Mouse (Mus musculus): ENCODE results near the gene Magi1. TPM values are rescaled to one million over a fixed set of nuclear protein-coding genes. Genes with fewer than 3 reads are reported as not detected.
A peak's percentile ranks its signal among the peaks of the same experiment; 100 is the strongest.

The Magi1 gene
- polyA plus RNA-seq, 1 experiment from 2014 or later, result 9.2 TPM

GRCm38 (mm10) chr6:94084752-94085151 lies 199.0 kb downstream of the Magi1 start:
- H3K9me3 ChIP-seq (replicated peaks; ENCODE audit: control insufficient read depth, low read length), result no peaks in the 10 kb centered on the region
- no peak overlapping the region for H3K4me2 ChIP-seq
- H3K27me3 ChIP-seq (ENCODE audit: control insufficient read depth, insufficient read depth, low read length), result no peaks in the 10 kb centered on the region
- ATAC-seq (replicated peaks; ENCODE audit: insufficient number of reproducible peaks, low FRiP score, low TSS enrichment), result no peak
- no peak overlapping the region for H3K9ac ChIP-seq (ENCODE audit: low read depth, low read length)
- no peaks in the 10 kb centered on the region for H3K36me3 ChIP-seq (ENCODE audit: control insufficient read depth, insufficient read depth, low read length)
- 65% methylated on average over 5 of the region's 5 CpGs for WGBS (ENCODE audit: insufficient replicate concordance)
- no peak overlapping the region for H3K4me3 ChIP-seq (ENCODE audit: low read depth, low read length)
- H3K4me1 ChIP-seq (ENCODE audit: control insufficient read depth, insufficient read depth, low read length), result peaks cover 39% of the 10 kb centered on the region
- no peak overlapping the region for H3K27ac ChIP-seq (ENCODE audit: low read depth, low read length)

- Histone ChIP-seq H3K4me3 (ENCODE audit: low read depth, low read length) (no peak overlapping the region), H3K27ac (ENCODE audit: low read depth, low read length) (no peak overlapping the region), H3K9me3 (replicated peaks; ENCODE audit: control insufficient read depth, low read length) (no peaks in the 10 kb centered on the region), H3K4me1 (ENCODE audit: control insufficient read depth, insufficient read depth, low read length) (peaks cover 50% of the 10 kb centered on the region), H3K27me3 (ENCODE audit: control insufficient read depth, insufficient read depth, low read length) (no peaks in the 10 kb centered on the region), H3K9ac (ENCODE audit: low read depth, low read length) (no peak overlapping the region), H3K36me3 (ENCODE audit: control insufficient read depth, insufficient read depth, low read length) (no peaks in the 10 kb centered on the region), H3K4me2 (no peak overlapping the region)
- ATAC-seq (replicated peaks; ENCODE audit: insufficient number of reproducible peaks, low FRiP score, low TSS enrichment), result no peak
- 90% methylated on average over 7 of the region's 7 CpGs for WGBS (ENCODE audit: insufficient replicate concordance)
Observed at GRCm38 (mm10) chr6:94083459-94083858, 200.3 kb downstream of the Magi1 start.

- Histone ChIP-seq H3K4me1 (ENCODE audit: control insufficient read depth, insufficient read depth, low read length) (peaks cover 51% of the 10 kb centered on the region), H3K27ac (ENCODE audit: low read depth, low read length) (no peak overlapping the region), H3K27me3 (ENCODE audit: control insufficient read depth, insufficient read depth, low read length) (no peaks in the 10 kb centered on the region), H3K4me3 (ENCODE audit: low read depth, low read length) (no peak overlapping the region), H3K9ac (ENCODE audit: low read depth, low read length) (no peak overlapping the region), H3K9me3 (replicated peaks; ENCODE audit: control insufficient read depth, low read length) (no peaks in the 10 kb centered on the region), H3K4me2 (no peak overlapping the region), H3K36me3 (ENCODE audit: control insufficient read depth, insufficient read depth, low read length) (no peaks in the 10 kb centered on the region)
- no peak for ATAC-seq (replicated peaks; ENCODE audit: insufficient number of reproducible peaks, low FRiP score, low TSS enrichment)
- 18% methylated on average over 4 of the region's 4 CpGs for WGBS (ENCODE audit: insufficient replicate concordance)
Observed at GRCm38 (mm10) chr6:94080933-94081545, 202.7 kb downstream of the Magi1 start.

DNA sequence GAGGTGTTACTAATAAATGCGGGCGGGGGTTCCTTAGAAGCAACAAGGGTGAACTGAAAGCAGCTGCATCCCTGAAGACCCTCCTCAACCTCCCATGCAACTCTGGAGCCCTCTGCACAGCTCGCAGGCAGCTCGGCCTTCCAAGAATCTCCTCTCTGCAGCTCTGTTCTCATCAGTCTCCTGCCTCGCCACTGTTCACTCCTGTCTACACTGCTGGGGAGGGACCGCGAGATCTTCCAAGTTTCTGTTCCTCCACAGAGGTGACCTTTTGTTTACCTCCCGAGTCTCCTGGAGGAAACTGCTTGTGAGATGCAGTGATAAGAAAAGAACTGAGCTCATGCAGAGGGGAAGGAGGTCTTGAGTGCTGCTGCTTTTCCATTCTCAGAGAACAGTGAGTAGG lies 204.8 kb downstream of the Magi1 start:
- H3K27me3 ChIP-seq (ENCODE audit: control insufficient read depth, insufficient read depth, low read length), result no peaks in the 10 kb centered on the region
- peaks cover 48% of the 10 kb centered on the region for H3K4me1 ChIP-seq (ENCODE audit: control insufficient read depth, insufficient read depth, low read length)
- no peaks in the 10 kb centered on the region for H3K36me3 ChIP-seq (ENCODE audit: control insufficient read depth, insufficient read depth, low read length)
- WGBS (ENCODE audit: insufficient replicate concordance), result 22% methylated on average over 8 of the region's 8 CpGs
- H3K4me3 ChIP-seq (ENCODE audit: low read depth, low read length), result no peak overlapping the region
- peak overlapping the region; percentile 19; the same call in 1 of the 2 replicates for H3K4me2 ChIP-seq
- H3K9me3 ChIP-seq (replicated peaks; ENCODE audit: control insufficient read depth, low read length), result no peaks in the 10 kb centered on the region
- no peak for ATAC-seq (replicated peaks; ENCODE audit: insufficient number of reproducible peaks, low FRiP score, low TSS enrichment)
- H3K9ac ChIP-seq (ENCODE audit: low read depth, low read length), result 0 out of 2 replicates have a peak overlapping the region, but pooled peaks have one; percentile 47
- no peak overlapping the region; the same call in 1 of the 2 replicates for H3K27ac ChIP-seq (ENCODE audit: low read depth, low read length)

- Histone ChIP-seq H3K27me3 (ENCODE audit: control insufficient read depth, insufficient read depth, low read length) (no peaks in the 10 kb centered on the region), H3K4me2 (no peak overlapping the region), H3K9me3 (replicated peaks; ENCODE audit: control insufficient read depth, low read length) (no peaks in the 10 kb centered on the region), H3K4me3 (ENCODE audit: low read depth, low read length) (no peak overlapping the region), H3K27ac (ENCODE audit: low read depth, low read length) (no peak overlapping the region; the same call in 1 of the 2 replicates), H3K36me3 (ENCODE audit: control insufficient read depth, insufficient read depth, low read length) (no peaks in the 10 kb centered on the region), H3K9ac (ENCODE audit: low read depth, low read length) (no peak overlapping the region), H3K4me1 (ENCODE audit: control insufficient read depth, insufficient read depth, low read length) (peaks cover 39% of the 10 kb centered on the region)
- WGBS (ENCODE audit: insufficient replicate concordance), result 65% methylated on average over 3 of the region's 3 CpGs
- ATAC-seq (replicated peaks; ENCODE audit: insufficient number of reproducible peaks, low FRiP score, low TSS enrichment), result no peak
Observed at GRCm38 (mm10) chr6:94077013-94077412, 206.7 kb downstream of the Magi1 start.

DNA sequence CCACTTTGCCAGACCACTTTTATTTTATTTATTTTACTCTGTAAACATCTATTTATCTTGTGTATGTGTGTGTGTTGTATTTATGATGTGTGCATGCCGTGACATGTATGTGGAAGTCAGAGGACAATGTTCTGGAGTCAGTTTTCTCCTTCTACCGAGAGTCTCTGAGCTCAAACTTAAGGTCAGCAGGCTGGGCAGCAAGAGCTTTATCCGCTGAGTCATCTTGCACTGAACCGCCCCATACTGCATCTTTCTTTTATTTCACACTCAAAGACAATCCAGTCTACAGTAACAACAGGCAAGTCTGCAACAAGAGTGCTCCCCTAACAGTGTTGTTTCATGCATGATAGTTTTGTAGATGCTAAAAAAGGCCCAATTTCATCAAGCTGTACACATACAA lies 207.7 kb downstream of the Magi1 start:
- Histone ChIP-seq H3K4me2 (no peak overlapping the region), H3K27me3 (ENCODE audit: control insufficient read depth, insufficient read depth, low read length) (no peaks in the 10 kb centered on the region), H3K36me3 (ENCODE audit: control insufficient read depth, insufficient read depth, low read length) (no peaks in the 10 kb centered on the region), H3K4me3 (ENCODE audit: low read depth, low read length) (no peak overlapping the region), H3K9ac (ENCODE audit: low read depth, low read length) (no peak overlapping the region), H3K9me3 (replicated peaks; ENCODE audit: control insufficient read depth, low read length) (no peaks in the 10 kb centered on the region), H3K4me1 (ENCODE audit: control insufficient read depth, insufficient read depth, low read length) (peaks cover 40% of the 10 kb centered on the region), H3K27ac (ENCODE audit: low read depth, low read length) (no peak overlapping the region)
- 87% methylated on average over 4 of the region's 4 CpGs for WGBS (ENCODE audit: insufficient replicate concordance)
- ATAC-seq (replicated peaks; ENCODE audit: insufficient number of reproducible peaks, low FRiP score, low TSS enrichment), result no peak

DNA sequence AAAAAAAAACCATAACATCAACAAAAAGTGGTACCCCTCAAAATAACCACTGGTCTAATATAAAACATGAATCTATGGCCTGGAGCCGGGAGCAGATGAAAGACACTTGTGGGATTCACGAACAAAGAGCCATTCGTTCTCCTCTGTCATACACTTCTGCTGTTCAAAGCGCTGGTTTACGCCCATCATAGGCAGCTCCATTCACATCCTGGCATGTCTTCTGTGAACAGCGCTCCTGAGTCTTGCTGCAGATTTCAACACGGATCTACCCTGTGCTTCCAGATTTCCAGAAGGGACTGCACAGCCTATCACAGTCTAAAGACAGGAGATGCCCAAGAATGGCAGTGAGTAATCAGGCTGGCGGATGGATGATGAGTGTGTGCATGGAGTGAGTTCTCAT lies 208.5 kb downstream of the Magi1 start:
- peak; percentile 18; the same call in 1 of the 2 replicates for ATAC-seq (replicated peaks; ENCODE audit: insufficient number of reproducible peaks, low FRiP score, low TSS enrichment)
- Histone ChIP-seq H3K9ac (ENCODE audit: low read depth, low read length) (no peak overlapping the region), H3K4me3 (ENCODE audit: low read depth, low read length) (no peak overlapping the region), H3K27ac (ENCODE audit: low read depth, low read length) (no peak overlapping the region), H3K4me1 (ENCODE audit: control insufficient read depth, insufficient read depth, low read length) (peaks cover 46% of the 10 kb centered on the region), H3K36me3 (ENCODE audit: control insufficient read depth, insufficient read depth, low read length) (no peaks in the 10 kb centered on the region), H3K4me2 (no peak overlapping the region), H3K9me3 (replicated peaks; ENCODE audit: control insufficient read depth, low read length) (no peaks in the 10 kb centered on the region), H3K27me3 (ENCODE audit: control insufficient read depth, insufficient read depth, low read length) (no peaks in the 10 kb centered on the region)
- 54% methylated on average over 8 of the region's 8 CpGs for WGBS (ENCODE audit: insufficient replicate concordance)

DNA sequence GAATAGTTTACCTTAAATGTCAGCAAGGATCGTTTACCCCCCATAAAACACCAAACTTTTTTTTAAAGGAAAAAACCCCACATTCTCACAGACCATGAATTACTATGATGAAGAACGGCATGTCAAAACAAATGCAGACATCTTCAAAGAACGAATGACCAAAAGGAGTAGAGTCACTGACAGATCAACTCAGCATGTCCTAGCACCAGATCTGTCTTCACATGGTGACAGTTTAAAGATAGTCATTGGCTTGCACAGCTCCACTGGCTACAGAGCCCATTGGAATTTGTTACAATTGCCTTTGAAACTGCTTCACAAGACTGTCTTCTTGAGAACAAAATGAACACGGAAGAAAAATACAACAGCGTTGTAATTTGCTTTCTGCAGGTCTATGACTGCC lies 212.0 kb downstream of the Magi1 start:
- Histone ChIP-seq H3K4me1 (ENCODE audit: control insufficient read depth, insufficient read depth, low read length) (peaks cover 38% of the 10 kb centered on the region), H3K36me3 (ENCODE audit: control insufficient read depth, insufficient read depth, low read length) (no peaks in the 10 kb centered on the region), H3K27me3 (ENCODE audit: control insufficient read depth, insufficient read depth, low read length) (no peaks in the 10 kb centered on the region), H3K27ac (ENCODE audit: low read depth, low read length) (no peak overlapping the region), H3K9me3 (replicated peaks; ENCODE audit: control insufficient read depth, low read length) (no peaks in the 10 kb centered on the region), H3K9ac (ENCODE audit: low read depth, low read length) (no peak overlapping the region), H3K4me2 (no peak overlapping the region), H3K4me3 (ENCODE audit: low read depth, low read length) (no peak overlapping the region)
- WGBS (ENCODE audit: insufficient replicate concordance), result 30% methylated on average over 5 of the region's 5 CpGs
- no peak for ATAC-seq (replicated peaks; ENCODE audit: insufficient number of reproducible peaks, low FRiP score, low TSS enrichment)

DNA sequence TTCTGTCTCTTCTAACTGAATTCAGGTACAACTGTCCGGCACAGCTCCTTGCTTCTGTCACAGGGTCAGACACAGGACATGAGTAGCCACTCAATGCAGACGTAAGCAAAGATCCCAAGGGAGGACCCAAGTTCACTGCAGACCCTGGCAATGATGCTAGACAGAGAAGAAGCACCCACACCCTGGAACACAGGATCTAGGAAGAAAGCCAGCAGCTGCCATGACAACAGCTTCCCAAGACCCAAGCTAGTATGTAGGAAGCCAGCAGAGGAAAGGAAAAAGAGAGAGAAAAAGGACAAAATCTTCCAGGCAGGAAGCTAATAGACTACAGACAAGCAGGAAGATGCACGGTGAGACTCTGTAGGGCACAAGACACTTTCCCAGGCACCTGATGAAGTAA lies 213.0 kb downstream of the Magi1 start:
- WGBS (ENCODE audit: insufficient replicate concordance), result 37% methylated on average over 3 of the region's 3 CpGs
- no peaks in the 10 kb centered on the region for H3K27me3 ChIP-seq (ENCODE audit: control insufficient read depth, insufficient read depth, low read length)
- no peak overlapping the region for H3K27ac ChIP-seq (ENCODE audit: low read depth, low read length)
- no peak for ATAC-seq (replicated peaks; ENCODE audit: insufficient number of reproducible peaks, low FRiP score, low TSS enrichment)
- no peak overlapping the region for H3K4me2 ChIP-seq
- H3K9ac ChIP-seq (ENCODE audit: low read depth, low read length), result no peak overlapping the region; the same call in 1 of the 2 replicates
- H3K9me3 ChIP-seq (replicated peaks; ENCODE audit: control insufficient read depth, low read length), result no peaks in the 10 kb centered on the region
- peaks cover 32% of the 10 kb centered on the region for H3K4me1 ChIP-seq (ENCODE audit: control insufficient read depth, insufficient read depth, low read length)
- no peaks in the 10 kb centered on the region for H3K36me3 ChIP-seq (ENCODE audit: control insufficient read depth, insufficient read depth, low read length)
- no peak overlapping the region for H3K4me3 ChIP-seq (ENCODE audit: low read depth, low read length)
